Mouse (Mus musculus) layer of hippocampus, adult 9-10 months (tissue): ENCODE measurements around the gene Acot8.
A peak's percentile ranks its signal among the peaks of the same experiment; 100 is the strongest.

ENCODE experiments used
- DNase-seq: peaks from one replicate; pipeline ENCODE4 v3.0.0; 2022; ENCODE audit warnings: low spot score

Gene Acot8

DNA sequence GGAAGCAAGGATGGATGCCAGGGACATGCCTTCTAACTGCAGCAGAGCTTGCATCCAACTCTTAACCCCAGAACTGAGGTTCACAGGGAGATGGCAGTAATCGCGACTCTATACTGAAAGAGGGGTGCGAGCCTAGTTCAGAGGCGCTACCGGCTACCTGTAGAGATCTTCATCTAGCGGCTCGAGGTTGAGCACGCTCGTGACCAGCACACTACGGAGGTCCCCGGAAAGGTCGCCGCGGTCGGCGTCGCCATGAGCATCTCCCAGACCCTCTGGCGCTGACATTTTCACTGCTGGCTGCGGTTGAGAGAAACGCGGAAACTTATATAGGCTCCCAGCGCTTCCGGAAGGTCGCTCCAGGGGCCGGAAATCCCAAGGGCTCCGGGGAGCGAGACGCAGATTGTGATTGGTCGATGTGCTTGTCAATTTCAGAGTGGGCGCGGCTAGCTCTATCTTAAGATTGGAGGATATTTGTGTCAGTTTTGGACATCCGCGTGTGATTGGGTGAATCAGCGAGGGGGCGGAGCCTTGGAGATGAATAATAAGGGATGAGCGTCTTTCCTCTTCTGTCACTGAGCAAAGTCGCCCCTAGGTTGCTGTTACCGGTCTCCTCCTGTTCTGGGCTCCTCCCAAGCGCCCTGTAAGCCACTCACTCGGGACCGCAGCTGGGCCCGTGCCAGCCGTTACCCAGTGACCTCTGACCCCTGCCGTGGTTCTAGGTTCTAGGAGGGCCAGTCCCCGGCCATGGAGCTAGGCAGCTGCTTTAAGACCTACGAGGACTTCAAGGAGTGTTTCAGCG is at the start of gene Acot8, which contains the start of gene Zswim3:
Gene Acot8 (minus strand): TSS at position 350 of the 799 bp plus-strand sequence.
Gene Zswim3 (plus strand): TSS at position 566 of the 799 bp plus-strand sequence.
- peak; percentile 100 for DNase-seq

DNA sequence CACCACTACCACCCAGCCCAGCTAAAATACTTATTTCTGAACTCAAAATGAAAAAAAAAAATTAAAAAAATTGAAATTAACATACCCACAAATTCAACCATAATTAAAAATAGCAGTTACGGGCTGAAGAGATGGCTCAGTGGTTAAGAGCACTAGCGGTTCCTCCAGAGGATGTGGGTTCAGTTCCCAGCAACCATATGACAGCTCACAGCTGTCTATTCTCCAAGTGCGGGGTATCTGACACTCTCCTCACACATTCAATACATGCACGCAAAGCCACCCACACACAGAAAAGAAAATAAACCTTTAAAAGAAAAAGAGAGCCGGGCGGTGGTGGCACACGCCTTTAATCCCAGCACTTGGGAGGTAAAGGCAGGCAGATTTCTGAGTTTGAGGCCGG is 45.4 kb upstream of the Acot8 start:
- DNase-seq = no peak

GRCm38 (mm10) chr2:164845782-164846181 is 41.1 kb upstream of the Acot8 start:
- DNase-seq = no peak

DNA sequence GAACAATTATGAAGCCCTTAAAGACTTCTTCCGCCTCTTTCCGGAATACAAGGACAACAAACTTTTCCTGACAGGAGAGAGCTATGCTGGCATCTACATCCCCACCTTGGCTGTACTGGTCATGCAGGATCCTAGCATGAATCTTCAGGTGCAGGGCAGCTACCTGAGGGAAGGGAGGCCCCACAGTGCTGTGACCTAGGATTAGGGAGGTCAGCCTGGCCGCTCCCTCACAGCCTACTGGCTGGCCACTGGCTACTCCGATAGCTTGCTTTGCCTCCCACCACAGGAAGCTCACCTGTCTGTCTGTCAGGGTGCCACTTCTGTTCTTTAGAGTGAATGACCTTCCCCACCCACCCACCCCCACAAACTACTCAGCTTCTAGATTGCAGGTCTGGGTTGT is 30.5 kb upstream of the Acot8 start:
- no peak for DNase-seq

DNA sequence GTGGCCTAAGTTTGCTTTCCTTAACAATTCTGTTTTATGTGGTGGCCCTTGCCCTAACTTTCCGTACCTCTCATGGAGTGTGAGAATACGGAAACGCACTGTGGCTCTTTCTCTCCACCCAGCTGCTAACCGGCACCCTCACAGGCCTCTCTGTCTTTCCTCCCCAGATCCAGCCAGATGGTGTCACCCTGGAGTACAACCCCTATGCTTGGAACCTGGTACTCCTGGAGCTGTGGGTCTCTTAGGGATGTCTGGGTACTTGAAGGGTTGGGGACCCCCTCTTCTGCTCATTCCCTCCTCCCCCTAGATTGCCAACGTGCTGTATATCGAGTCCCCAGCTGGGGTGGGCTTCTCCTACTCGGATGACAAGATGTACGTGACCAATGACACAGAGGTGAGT is 29.8 kb upstream of the Acot8 start:
- no peak for DNase-seq

- DNase-seq = peak; percentile 97
These were observed 28.8 kb upstream of the Acot8 start, which contains the start of gene Neurl2 for GRCm38 (mm10) chr2:164833314-164833959. TSS of gene Neurl2 (minus strand) at chr2:164833456.

DNA sequence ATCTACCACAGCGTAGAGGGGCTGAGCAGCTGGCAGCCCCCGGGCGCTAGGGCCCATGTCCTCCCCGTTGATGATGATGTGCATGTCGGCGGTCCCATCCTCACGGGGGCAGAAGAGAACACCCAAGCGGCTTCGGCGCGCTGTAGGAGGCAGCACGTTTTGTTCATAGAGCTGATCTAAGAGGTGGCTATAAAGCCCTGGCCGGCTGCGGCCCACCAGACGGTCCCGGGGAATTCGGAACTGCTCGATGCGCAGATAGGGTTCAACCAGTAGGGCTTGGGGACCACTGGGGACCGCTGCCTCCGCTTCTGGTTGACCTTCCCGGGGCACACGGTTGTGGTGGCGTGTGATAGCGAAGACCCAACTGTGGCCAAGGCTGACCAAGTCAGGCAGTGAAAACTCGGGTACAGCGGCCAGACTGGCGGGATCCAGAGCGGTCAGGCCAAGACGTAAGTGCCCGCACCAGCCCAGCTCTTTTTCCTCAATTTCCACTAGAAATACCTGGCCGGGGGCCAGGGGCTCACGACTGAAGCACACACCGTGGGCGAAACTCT is 28.1 kb upstream of the Acot8 start, which contains the start of gene Ctsa:
Gene Ctsa (plus strand): TSS at position 126 of the 554 bp plus-strand sequence.
- peak; percentile 68 for DNase-seq

- DNase-seq = no peak
These were observed 27.5 kb upstream of the Acot8 start for GRCm38 (mm10) chr2:164832032-164832747.

DNA sequence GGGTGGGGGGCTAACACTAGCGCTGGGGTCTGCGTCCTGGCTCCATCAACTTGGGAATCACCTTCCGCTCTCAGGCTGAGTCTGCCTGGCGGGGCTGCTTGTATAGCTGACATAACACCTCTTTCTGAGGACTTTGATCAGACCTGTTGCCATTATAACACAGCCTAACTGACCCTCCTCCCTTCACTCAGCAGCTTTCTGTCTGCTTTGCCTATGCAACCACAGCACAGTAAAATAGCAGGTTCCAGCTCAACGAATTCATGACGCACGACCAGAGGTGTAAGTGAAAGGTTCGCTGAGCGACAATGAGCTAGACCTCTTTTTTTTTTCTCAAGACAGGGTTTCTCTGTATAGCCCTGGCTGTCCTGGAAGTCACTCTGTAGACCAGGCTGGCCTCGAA is 26.3 kb upstream of the Acot8 start:
- no peak for DNase-seq

GRCm38 (mm10) chr2:164829090-164829489 is 24.4 kb upstream of the Acot8 start:
- DNase-seq = no peak

DNA sequence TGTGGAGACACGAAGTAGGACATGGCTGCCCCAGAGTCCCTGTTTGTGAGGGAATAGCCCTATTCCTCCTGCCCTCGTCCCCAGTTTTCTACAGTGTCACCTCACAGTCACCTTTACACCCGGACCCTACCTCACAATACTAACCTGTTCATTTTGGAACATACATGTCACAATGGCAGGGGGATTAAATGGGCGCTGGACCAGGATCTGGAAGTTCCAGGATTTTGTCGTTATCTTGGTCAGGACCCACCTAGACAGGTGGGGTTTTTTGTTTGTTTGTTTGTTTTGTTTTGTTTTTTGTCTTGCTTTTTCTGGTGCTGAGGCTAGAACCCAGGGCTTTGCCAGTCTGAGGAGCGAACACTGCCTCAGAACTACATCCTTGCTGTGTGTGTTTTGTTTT is 23.8 kb upstream of the Acot8 start, which contains the start of gene Spata25:
Gene Spata25 (minus strand): TSS at position 101 of the 400 bp plus-strand sequence.
- no peak for DNase-seq

GRCm38 (mm10) chr2:164827146-164827850 is 22.6 kb upstream of the Acot8 start:
- DNase-seq = no peak

- DNase-seq = no peak
These were observed 20.8 kb upstream of the Acot8 start for GRCm38 (mm10) chr2:164825521-164825920.

GRCm38 (mm10) chr2:164823969-164824368 is 19.3 kb upstream of the Acot8 start:
- no peak for DNase-seq

DNA sequence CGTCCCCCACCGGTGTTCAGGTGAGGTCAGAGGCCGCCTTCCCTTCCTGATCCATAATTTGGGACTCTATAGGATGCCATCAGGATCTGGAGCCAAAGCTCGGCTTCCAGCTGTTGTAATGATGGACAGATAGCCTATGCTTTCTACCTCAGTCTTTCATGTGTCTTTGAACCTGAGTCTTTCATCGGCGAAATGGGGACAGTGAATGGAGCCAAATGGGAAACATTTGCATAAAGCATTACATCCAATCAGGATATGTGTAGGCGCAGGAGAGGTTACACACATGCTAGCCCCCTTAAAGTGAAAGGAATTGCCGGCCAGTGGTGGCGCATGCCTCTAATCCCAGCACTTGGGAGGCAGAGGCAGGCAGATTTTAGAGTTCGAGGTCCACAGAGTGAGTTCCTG is 18.5 kb upstream of the Acot8 start:
- DNase-seq = no peak

DNA sequence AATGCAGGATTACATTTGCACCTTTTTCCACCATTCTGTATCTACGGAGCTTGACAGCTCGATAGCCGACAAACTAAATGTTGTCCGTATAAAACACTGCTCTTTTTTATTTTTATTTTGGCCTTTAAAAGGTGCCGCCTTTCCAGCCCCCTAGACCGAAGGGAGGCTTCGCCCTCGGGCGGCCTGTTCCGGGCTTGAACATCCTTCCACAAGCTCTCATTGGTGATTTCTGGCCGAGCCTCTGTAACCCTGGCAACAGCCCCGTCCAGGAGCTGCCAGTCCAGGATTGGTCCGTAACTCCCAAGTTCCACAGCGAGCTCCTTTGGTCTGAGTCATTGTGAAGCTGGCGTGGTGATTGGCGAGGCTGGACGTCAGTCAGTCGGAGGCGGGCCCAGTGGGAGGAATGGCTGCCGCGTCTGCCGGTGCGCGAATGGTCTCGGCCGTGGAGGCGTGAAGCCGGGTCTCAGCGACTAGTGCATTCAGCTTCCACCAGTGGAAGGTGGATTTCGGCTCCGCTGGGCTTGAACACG is 18.0 kb upstream of the Acot8 start, which contains the start of gene Zswim1:
Gene Zswim1 (plus strand): TSS at position 51 of the 530 bp plus-strand sequence.
- DNase-seq = peak; percentile 100

- no peak for DNase-seq
These were observed 16.4 kb upstream of the Acot8 start for GRCm38 (mm10) chr2:164821060-164821459.

GRCm38 (mm10) chr2:164817703-164818102 is 13.0 kb upstream of the Acot8 start:
- DNase-seq = no peak

DNA sequence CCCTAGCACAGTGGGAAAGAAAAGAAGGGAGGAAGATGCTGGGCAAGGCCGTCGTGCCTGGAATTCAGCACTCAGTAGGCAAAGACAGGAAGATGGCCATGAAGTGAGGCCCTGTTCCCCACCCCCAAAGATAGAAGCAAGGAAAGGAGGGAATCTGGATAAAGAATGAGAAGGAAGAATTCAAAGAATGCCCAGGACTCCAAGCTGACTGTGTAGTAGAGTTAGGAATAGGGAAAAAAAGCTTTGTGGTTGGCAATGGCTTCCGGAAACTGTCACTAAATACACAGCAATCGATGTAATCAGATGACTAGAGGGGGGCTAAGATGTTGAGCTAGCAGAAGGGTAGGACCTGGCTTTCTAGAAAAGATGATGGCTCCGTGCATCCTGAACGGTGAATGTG is 12.5 kb upstream of the Acot8 start:
- no peak for DNase-seq

GRCm38 (mm10) chr2:164815821-164816220 is 11.1 kb upstream of the Acot8 start:
- DNase-seq = no peak

- no peak for DNase-seq
These were observed 10.7 kb upstream of the Acot8 start for GRCm38 (mm10) chr2:164815348-164815747.
